Mouse (Mus musculus): ENCODE measurements around the gene Pcdh19.

Pcdh19 gene

DNA sequence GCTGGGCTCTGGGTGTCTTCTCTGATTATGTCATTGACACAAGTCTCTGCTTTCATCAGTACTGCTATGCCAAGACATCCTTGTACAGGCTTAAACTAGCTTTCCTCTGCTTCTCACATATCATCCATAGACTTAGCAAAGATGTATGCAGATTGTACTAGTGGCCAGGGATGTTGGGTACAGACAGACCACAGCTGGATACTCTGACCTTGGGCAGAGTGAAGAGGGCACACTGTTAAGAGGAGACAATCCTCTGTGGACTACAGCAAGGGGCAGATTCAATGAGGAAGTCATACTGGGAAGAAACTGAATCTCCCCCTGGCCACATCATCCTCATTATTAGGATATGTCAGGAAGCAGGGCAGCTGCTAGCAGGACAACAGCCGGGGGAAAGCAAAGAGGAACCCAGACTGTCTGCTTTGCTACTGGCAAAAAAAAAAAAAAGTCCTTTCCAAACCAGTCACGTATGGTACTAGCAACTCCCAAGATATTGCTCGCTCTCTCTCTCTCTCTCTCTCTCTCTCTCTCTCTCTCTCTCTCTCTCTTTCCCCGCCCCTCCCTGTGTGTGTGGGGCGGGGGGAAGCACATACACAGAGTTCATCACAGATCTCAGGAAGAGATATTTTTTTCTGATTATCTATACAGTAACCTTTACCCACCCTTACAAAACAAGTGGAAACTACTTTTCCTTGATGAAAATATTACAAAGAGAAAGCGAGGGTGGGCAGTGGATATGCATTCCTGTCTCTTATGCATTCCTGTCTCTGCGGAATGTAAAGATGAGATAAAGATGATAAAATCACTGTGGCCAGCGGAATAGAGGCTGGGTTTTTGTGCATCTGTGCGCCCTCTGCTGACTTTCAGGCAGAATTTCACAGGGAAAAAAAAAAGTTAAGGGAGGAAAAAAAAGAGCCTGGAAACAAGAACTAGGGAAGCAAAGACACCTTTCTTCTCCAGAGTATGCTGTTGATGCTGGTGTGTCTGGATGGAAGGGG, 31.2 kb downstream of the Pcdh19 start:
- DNase-seq (ENCODE audit: low spot score in 2 of 2) = no peak

DNA sequence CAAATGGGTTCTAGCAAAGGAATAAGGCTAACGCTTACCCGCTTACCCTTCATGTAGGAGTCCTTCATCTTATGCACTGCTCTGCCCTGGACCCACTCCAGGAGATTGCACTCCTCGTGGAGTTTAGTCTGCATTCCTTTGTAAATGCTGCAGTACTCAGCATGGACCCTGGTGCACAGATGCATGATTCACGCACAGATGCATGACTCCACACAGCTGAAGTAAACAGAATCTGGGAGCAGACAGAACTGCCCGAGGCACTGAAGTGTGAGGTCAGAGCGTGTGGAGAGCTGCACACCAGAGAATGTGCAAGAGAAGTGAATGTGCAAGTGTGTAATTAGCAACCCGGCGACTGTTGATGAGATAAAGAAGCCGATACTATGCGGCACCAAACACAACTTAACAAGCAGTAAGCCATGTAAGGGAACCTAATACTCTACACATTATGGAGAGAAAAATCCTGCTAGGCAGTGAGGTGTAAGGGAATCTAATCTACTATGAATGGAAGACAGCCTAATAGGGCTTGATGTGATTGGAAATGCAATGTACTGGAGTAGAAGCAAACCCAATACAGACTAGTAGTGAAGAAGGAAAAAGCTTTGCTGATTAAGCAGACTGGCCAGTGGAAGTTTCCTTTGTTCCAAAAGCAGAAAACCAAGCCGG, 32.8 kb downstream of the Pcdh19 start:
- DNase-seq (ENCODE audit: low spot score in 2 of 2) = no peak

DNA sequence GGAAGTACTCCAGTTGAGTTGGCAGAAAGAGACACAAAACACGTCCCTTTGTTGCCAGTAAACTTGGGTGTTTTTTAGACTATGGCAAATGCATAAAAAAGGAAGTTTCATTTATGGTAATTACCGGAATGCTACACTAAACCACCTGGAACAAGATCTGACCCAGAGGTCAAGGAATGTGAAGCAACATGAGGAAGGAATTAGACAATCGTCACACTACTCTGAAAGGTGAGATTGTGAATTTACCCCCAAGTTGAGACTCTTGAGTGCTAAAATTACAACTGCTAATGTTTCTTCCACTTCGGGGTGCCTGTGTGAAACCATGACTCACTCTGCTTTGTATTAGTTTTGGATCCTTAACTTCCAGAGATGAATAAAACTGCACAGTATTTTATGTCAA, 33.6 kb downstream of the Pcdh19 start:
- DNase-seq (ENCODE audit: low spot score in 2 of 2) = no peak

DNA sequence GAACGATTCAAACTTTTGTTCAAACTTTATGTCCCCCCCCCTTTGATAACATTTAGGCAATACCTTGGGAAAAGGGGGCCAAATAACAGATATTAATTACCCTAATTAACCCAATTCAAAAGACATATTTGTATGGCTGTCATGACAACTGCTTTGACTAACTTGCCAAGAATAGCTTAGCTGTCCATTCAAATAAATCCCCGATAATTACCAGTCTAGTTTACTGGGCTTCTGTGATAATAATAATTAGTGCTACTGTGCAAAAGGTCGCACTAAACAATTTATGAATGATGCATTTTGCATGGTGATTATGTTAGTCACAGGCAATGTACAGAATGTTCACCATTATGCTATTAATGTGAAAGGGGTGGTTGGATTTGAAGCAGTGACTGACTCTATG, 35.7 kb downstream of the Pcdh19 start:
- no peak for DNase-seq (ENCODE audit: low spot score in 2 of 2)

DNA sequence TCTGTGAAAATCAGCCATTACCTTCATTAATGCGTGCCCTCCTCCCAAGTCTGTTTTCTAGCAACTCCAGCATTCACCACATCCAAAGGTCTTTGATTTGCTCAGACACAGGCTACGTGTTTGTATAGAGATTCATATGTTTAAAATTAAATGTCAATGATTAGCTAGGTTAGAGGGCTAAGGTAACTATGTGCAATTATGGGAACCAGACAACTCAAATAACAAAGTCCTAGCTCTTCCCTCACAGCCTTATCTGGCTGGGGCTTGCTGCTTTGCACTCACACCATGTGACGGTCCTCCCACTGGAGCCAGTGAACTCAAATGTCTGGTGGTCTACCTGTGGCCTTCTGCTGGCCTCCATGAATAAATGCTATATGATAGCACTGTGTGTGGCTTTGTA, 38.4 kb downstream of the Pcdh19 start:
- no peak for DNase-seq (ENCODE audit: low spot score in 2 of 2)

DNA sequence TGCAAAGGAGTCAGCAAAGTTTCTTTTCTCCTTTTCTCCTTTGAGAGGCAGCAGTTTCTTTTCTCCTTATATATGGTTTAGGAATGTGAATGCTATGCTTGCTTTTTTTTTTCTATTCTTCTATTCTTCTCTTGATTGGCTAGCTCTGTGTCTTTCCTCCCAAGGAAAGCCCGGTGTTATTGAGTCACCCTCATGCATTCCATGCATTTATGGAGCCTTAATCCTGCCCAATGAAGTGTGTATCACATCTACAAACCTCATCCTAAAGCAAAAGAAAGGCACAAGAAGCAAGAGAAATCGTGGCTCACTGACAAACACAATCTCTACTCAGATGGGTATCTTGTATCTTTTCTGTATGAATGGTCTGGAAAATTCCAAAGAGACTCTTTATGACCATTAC, 41.0 kb downstream of the Pcdh19 start:
- DNase-seq (ENCODE audit: low spot score in 2 of 2) = no peak

DNA sequence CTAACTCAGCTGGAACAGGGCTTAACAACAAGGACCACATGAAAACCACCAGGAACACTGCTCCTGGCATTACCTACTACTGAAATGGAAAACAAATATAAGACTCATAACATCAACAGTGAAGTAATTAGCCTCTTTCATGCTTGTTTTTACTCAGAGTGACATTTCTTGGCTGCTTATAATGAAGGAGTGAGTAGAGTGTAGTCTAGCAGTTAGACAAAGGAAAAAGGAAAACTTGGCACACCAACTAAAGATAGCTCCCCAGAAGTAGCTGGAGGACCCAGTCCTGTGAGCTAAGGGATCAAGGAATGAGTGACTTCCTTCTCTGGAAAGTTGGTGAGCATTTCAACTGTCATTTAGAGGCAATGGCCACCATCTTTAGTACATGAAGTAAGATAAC, 49.3 kb downstream of the Pcdh19 start:
- DNase-seq (ENCODE audit: low spot score in 2 of 2) = no peak

DNA sequence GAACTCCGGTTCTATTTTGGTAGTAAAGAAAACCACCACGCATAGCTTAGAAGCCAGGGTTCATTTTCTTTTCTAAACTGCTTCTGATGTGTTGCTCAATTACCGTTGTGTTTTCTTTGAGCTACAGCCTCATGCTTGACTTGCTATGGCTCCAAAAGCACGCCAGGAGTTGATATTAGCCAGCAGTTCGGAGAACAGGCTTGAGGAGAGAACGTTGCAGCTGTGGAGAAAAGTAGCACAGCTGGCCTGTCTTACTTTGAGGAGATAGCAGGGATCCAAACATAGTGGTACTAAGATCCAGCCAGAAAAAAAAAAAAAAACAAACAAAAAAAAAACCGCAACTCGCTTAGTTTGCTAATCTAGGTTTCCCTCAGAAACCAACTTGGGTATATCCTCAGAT, 59.2 kb downstream of the Pcdh19 start:
- DNase-seq (ENCODE audit: low spot score in 2 of 2) = no peak

DNA sequence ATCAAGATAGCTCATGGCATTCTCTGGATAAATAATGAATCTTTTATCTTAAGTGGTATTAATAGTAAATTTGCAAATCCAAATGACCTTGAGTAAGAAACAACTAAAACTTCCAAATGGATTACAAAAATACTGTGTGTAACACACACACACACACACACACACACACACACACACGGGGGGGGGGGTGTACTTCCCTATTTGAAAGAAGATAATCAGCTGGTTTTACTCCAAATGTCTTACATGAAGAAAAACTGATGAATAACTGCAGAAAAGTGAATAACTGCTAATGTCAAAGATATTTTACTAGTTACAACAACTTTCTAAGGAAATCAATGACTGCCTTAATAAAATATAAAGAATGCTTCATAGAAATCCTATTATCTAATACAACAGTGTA, 70.6 kb downstream of the Pcdh19 start:
- DNase-seq (ENCODE audit: low spot score in 2 of 2) = no peak

DNA sequence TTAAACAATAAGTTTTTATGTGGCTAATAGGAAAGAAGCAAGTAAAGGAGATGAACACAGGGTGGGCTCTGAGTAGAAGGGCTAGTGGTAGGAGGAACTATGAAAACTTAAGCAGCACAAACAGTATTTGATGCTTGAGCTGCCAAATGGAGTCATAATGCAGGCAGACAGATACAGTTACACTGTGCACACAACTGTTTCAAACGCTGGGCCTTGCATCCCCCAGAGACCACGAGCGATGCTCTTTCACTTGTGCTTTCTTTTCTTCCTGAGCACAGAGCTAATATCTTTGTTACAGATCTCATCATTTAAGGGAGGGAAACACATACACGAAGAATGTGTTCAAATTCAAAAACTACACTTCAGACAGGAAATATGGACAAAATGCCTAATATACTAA, 83.0 kb downstream of the Pcdh19 start:
- no peak for DNase-seq (ENCODE audit: low spot score in 2 of 2)

DNA sequence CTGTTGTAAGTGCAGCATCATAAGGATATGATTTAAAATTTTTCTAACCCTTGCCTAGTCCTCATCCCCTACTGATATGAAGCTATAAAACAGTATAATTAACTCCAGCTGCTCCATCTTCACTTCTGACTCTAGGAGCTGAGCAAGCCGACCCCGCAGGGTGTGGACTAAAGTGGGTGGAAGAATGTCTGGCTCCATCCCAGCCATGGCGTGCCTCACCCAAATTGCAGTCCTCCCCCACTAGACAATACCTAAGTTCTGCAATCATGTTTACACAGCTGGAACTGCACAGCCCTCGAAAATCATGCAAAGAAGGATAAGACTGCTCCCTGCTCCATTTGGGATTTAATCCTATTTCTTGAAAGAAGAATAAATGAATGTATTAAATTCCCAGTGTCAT, 84.5 kb downstream of the Pcdh19 start:
- DNase-seq (ENCODE audit: low spot score in 2 of 2) = no peak

DNA sequence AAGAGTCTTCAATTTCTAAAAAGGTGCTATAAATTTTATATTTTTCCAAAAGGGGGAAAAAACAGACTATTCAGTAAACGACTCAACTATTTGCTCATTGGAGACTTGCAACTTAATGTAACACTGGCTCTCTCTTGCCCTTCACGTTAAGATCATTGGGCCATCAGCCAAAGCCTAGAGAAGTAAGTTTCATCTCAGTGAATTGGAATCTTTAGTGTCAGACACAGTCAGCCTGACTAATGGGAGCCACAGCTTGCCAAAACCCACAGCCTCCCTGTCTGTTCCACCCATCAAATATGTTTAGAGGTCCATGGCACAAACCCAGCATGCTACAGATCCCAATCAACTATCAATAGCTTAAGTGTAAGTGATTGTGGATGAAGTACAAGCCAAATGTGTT, 86.7 kb downstream of the Pcdh19 start:
- DNase-seq (ENCODE audit: low spot score in 2 of 2) = no peak

DNA sequence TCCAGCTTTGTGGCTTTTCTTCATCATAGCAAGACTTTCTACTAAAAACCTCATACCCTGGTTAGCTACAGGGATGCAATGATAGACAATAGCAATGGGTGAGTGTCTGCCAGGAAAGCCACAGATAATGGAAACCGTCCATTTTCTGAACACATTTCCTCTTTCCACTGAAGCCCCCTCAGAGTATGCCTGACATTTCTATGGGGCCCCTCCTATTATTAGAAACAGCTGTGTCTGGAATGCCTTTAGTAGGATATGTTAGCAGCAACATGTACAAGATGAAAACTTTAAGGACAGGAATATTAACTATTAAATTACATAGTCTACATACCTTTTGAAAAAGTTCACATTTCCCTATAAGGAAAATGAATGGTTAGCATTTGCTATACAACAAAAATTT, 87.1 kb downstream of the Pcdh19 start:
- no peak for DNase-seq (ENCODE audit: low spot score in 2 of 2)

DNA sequence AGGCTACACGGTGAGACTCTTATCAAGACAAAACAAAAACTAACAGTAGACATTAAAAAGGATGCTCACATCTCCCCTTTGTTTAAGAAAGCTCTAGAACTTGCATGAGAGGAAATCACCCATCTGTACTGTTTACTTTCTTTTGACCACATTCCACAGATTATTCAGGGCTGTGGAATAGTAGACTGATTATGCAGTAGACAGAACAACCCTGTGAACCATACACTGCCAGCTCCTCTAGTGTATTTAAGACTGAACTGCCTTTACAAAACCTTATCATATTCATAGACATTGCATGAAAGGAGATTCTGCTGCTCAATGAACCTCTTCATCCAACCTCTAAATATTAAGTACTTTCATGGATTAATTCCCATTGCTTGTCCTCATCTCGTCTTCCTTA, 87.6 kb downstream of the Pcdh19 start:
- DNase-seq (ENCODE audit: low spot score in 2 of 2) = no peak

DNA sequence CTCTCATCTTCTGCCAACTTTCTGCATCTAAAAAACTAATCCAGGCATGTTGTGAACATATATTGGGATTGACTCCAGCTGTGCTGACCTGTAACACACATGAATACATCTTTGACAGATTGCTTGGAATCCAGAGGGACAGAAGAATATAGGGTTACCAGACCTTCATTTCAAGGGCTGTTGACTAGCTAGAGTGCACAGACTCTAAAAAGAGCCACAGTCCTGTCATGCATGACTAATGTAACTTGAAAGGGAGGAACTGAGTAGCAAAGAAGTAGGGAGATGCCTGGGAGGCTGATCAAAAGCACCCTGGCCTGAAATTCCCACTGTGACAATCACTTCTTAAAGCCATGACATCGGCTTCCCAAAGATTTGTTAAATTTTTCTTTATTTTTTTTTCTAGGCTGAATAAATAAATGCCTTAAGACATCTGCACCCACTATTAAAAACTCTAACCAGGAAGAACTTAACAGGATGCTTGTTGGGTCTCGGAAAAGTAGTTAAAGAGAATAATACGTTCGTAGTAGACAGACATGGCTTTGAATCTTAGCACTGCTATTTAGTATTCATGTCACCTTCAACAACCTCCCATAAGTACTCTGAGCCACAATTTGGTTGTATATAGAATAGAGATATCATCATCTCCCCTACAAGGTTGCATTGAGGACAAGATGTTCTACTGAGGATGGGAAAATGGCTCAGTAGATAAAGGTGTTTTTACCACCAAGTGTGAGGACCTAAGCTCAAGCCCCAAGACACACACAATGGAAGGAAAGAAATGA, 113.0 kb downstream of the Pcdh19 start:
- DNase-seq (ENCODE audit: low spot score in 2 of 2) = no peak

DNA sequence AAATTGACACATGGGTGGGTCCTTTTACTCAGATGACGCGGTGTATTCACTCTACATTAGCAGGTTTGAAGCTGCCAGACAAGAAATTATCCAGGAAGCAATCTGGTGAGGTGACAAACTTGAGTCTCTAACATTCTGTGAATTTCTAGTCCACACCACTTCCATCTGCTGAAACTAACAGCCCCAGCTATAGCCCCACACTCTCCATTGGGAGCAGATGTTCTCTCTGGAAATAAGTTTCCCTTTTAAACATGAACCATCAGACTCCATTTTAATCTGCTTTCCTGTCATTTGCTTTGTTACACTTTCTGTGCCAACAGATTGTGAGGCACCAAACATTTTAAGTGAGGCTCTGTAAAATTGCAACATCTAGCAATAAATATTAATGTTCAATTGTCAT, 123.4 kb downstream of the Pcdh19 start:
- DNase-seq (ENCODE audit: low spot score in 2 of 2) = no peak

Measured in spleen, postnatal 14 days (tissue).